Mouse (Mus musculus): Measurements from ENCODE around the gene Dip2a. TPM values are rescaled to one million over a fixed set of nuclear protein-coding genes. Genes with fewer than 3 reads are reported as not detected.

Gene Dip2a
- polyA plus RNA-seq, 1 experiment from 2014 or later, result 19.2 TPM

GRCm38 (mm10) chr10:76357286-76357875, 12.3 kb upstream of the Dip2a start:
- Histone ChIP-seq H3K9me3 (replicated peaks; ENCODE audit: control insufficient read depth, low read length, poor library complexity, severe bottlenecking) (no peaks in the 10 kb centered on the region), H3K4me3 (ENCODE audit: low read depth, low read length) (no peak overlapping the region), H3K36me3 (ENCODE audit: control insufficient read depth, insufficient read depth, low read length) (peaks cover 20% of the 10 kb centered on the region), H3K27me3 (ENCODE audit: control insufficient read depth, insufficient read depth, low read depth, low read length) (no peaks in the 10 kb centered on the region), H3K27ac (ENCODE audit: low read length) (no peak overlapping the region), H3K9ac (ENCODE audit: low read depth, low read length) (no peak overlapping the region), H3K4me2 (ENCODE audit: low read length) (no peak overlapping the region), H3K4me1 (ENCODE audit: control insufficient read depth, insufficient read depth, low read length) (no peaks in the 10 kb centered on the region)
- whole genome bisulfite sequencing, result 94% methylated on average over 8 of the region's 8 CpGs
- no peak for ATAC-seq

DNA sequence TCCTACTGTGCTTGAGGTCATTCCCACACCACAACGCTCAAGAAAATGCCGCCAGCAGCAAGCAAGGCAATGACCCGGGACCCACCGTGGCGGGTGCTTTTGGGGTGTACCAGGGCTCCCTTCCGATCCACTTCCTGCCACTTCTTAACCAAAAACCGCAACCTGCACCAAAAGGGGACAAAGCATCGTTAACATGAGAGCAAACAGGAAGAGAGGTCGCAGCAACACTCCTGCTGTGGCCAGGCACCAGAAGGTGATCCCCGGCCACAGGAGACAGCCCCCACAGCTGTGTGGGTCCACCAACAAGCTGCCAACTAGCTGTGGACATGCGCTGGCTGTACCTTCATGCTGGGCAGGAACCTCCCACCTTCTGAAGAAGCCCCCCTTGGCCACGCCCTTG, 9.9 kb upstream of the Dip2a start:
- H3K9me3 ChIP-seq (replicated peaks; ENCODE audit: control insufficient read depth, low read length, poor library complexity, severe bottlenecking), result no peaks in the 10 kb centered on the region
- no peak for ATAC-seq
- peaks cover 26% of the 10 kb centered on the region for H3K36me3 ChIP-seq (ENCODE audit: control insufficient read depth, insufficient read depth, low read length)
- H3K27ac ChIP-seq (ENCODE audit: low read length), result no peak overlapping the region
- H3K27me3 ChIP-seq (ENCODE audit: control insufficient read depth, insufficient read depth, low read depth, low read length), result no peaks in the 10 kb centered on the region
- H3K4me2 ChIP-seq (ENCODE audit: low read length), result no peak overlapping the region
- no peaks in the 10 kb centered on the region for H3K4me1 ChIP-seq (ENCODE audit: control insufficient read depth, insufficient read depth, low read length)
- H3K9ac ChIP-seq (ENCODE audit: low read depth, low read length), result no peak overlapping the region
- H3K4me3 ChIP-seq (ENCODE audit: low read depth, low read length), result no peak overlapping the region
- 95% methylated on average over 12 of the region's 12 CpGs for WGBS

DNA sequence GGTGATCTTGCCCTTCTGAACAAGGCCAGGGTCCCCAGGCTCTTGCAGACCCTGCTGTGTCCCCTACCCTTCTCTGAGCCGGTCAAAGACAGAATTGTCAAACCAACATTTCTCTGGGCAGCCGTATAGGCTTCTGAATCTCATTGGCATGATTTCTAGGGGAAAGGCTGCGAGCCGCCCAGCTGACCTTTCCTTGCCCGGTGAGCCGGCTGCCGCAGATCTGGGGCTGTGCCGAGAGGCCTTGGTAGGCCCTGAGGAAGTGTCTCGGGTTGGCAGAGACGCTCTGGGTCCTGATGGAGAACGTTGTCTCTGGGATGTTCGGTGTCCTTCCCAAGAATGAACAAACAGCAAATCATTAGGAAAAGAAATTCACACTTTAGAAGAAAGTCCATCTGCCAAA, 8.9 kb upstream of the Dip2a start:
- H3K4me3 ChIP-seq (ENCODE audit: low read depth, low read length), result no peak overlapping the region
- no peak for ATAC-seq
- H3K4me2 ChIP-seq (ENCODE audit: low read length), result no peak overlapping the region
- no peaks in the 10 kb centered on the region for H3K4me1 ChIP-seq (ENCODE audit: control insufficient read depth, insufficient read depth, low read length)
- no peaks in the 10 kb centered on the region for H3K27me3 ChIP-seq (ENCODE audit: control insufficient read depth, insufficient read depth, low read depth, low read length)
- WGBS, result 96% methylated on average over 12 of the region's 12 CpGs
- H3K36me3 ChIP-seq (ENCODE audit: control insufficient read depth, insufficient read depth, low read length), result peaks cover 26% of the 10 kb centered on the region
- no peaks in the 10 kb centered on the region for H3K9me3 ChIP-seq (replicated peaks; ENCODE audit: control insufficient read depth, low read length, poor library complexity, severe bottlenecking)
- no peak overlapping the region for H3K27ac ChIP-seq (ENCODE audit: low read length)
- H3K9ac ChIP-seq (ENCODE audit: low read depth, low read length), result no peak overlapping the region

GRCm38 (mm10) chr10:76351953-76352352, 6.9 kb upstream of the Dip2a start:
- Histone ChIP-seq H3K4me3 (ENCODE audit: low read depth, low read length) (no peak overlapping the region), H3K27me3 (ENCODE audit: control insufficient read depth, insufficient read depth, low read depth, low read length) (no peaks in the 10 kb centered on the region), H3K4me2 (ENCODE audit: low read length) (no peak overlapping the region), H3K9me3 (replicated peaks; ENCODE audit: control insufficient read depth, low read length, poor library complexity, severe bottlenecking) (no peaks in the 10 kb centered on the region), H3K9ac (ENCODE audit: low read depth, low read length) (no peak overlapping the region), H3K4me1 (ENCODE audit: control insufficient read depth, insufficient read depth, low read length) (no peaks in the 10 kb centered on the region), H3K36me3 (ENCODE audit: control insufficient read depth, insufficient read depth, low read length) (peaks cover 24% of the 10 kb centered on the region), H3K27ac (ENCODE audit: low read length) (no peak overlapping the region)
- 86% methylated on average over 7 of the region's 7 CpGs for WGBS
- ATAC-seq, result no peak

- no peak overlapping the region for H3K27ac ChIP-seq (ENCODE audit: low read length)
- no peak overlapping the region for H3K9ac ChIP-seq (ENCODE audit: low read depth, low read length)
- peaks cover 6% of the 10 kb centered on the region; the same call in 1 of the 2 replicates for H3K36me3 ChIP-seq (ENCODE audit: control insufficient read depth, insufficient read depth, low read length)
- peaks cover 24% of the 10 kb centered on the region for H3K4me1 ChIP-seq (ENCODE audit: control insufficient read depth, insufficient read depth, low read length)
- H3K27me3 ChIP-seq (ENCODE audit: control insufficient read depth, insufficient read depth, low read depth, low read length), result no peaks in the 10 kb centered on the region
- H3K9me3 ChIP-seq (replicated peaks; ENCODE audit: control insufficient read depth, low read length, poor library complexity, severe bottlenecking), result no peaks in the 10 kb centered on the region
- peak overlapping the region; percentile 94 for H3K4me2 ChIP-seq (ENCODE audit: low read length)
- H3K4me3 ChIP-seq (ENCODE audit: low read depth, low read length), result no peak overlapping the region
- ATAC-seq, result no peak
- WGBS, result 7% methylated on average over 4 of the region's 4 CpGs
Measured at GRCm38 (mm10) chr10:76346589-76346988, 1.5 kb upstream of the Dip2a start.

GRCm38 (mm10) chr10:76346043-76346491, 976 bp upstream of the Dip2a start:
- H3K36me3 ChIP-seq (ENCODE audit: control insufficient read depth, insufficient read depth, low read length), result peaks cover 3% of the 10 kb centered on the region; the same call in 1 of the 2 replicates
- H3K4me3 ChIP-seq (ENCODE audit: low read depth, low read length), result peak overlapping the region; percentile 86
- 33% methylated on average over 8 of the region's 8 CpGs for WGBS
- H3K27me3 ChIP-seq (ENCODE audit: control insufficient read depth, insufficient read depth, low read depth, low read length), result no peaks in the 10 kb centered on the region
- H3K9ac ChIP-seq (ENCODE audit: low read depth, low read length), result peak overlapping the region; percentile 20; the same call in 1 of the 2 replicates
- no peaks in the 10 kb centered on the region for H3K9me3 ChIP-seq (replicated peaks; ENCODE audit: control insufficient read depth, low read length, poor library complexity, severe bottlenecking)
- H3K4me2 ChIP-seq (ENCODE audit: low read length), result peak overlapping the region; percentile 94
- H3K4me1 ChIP-seq (ENCODE audit: control insufficient read depth, insufficient read depth, low read length), result peaks cover 24% of the 10 kb centered on the region
- no peak overlapping the region for H3K27ac ChIP-seq (ENCODE audit: low read length)
- no peak for ATAC-seq

GRCm38 (mm10) chr10:76345540-76345902, 430 bp upstream of the Dip2a start:
- ATAC-seq, result no peak; the same call in none of the 2 replicates
- Histone ChIP-seq H3K4me2 (ENCODE audit: low read length) (peak overlapping the region; percentile 94), H3K4me3 (ENCODE audit: low read depth, low read length) (peak overlapping the region; percentile 86), H3K27ac (ENCODE audit: low read length) (peak overlapping the region; percentile 91), H3K9ac (ENCODE audit: low read depth, low read length) (peak overlapping the region; percentile 97), H3K9me3 (replicated peaks; ENCODE audit: control insufficient read depth, low read length, poor library complexity, severe bottlenecking) (no peaks in the 10 kb centered on the region), H3K4me1 (ENCODE audit: control insufficient read depth, insufficient read depth, low read length) (peaks cover 24% of the 10 kb centered on the region), H3K36me3 (ENCODE audit: control insufficient read depth, insufficient read depth, low read length) (peaks cover 3% of the 10 kb centered on the region; the same call in 1 of the 2 replicates), H3K27me3 (ENCODE audit: control insufficient read depth, insufficient read depth, low read depth, low read length) (no peaks in the 10 kb centered on the region)
- WGBS, result 5% methylated on average over 12 of the region's 12 CpGs

- H3K27me3 ChIP-seq (ENCODE audit: control insufficient read depth, insufficient read depth, low read depth, low read length), result no peaks in the 10 kb centered on the region
Measured at GRCm38 (mm10) chr10:76334350-76334749, 10.7 kb downstream of the Dip2a start.

GRCm38 (mm10) chr10:76332040-76332439, 13.1 kb downstream of the Dip2a start:
- peaks cover 4% of the 10 kb centered on the region; the same call in 1 of the 2 replicates for H3K4me1 ChIP-seq (ENCODE audit: control insufficient read depth, insufficient read depth, low read length)
- 36% methylated on average over 2 of the region's 2 CpGs for WGBS
- H3K9ac ChIP-seq (ENCODE audit: low read depth, low read length), result no peak overlapping the region
- ATAC-seq, result no peak
- no peaks in the 10 kb centered on the region for H3K9me3 ChIP-seq (replicated peaks; ENCODE audit: control insufficient read depth, low read length, poor library complexity, severe bottlenecking)
- H3K27me3 ChIP-seq (ENCODE audit: control insufficient read depth, insufficient read depth, low read depth, low read length), result no peaks in the 10 kb centered on the region
- H3K27ac ChIP-seq (ENCODE audit: low read length), result no peak overlapping the region
- no peaks in the 10 kb centered on the region for H3K36me3 ChIP-seq (ENCODE audit: control insufficient read depth, insufficient read depth, low read length)
- no peak overlapping the region for H3K4me2 ChIP-seq (ENCODE audit: low read length)
- H3K4me3 ChIP-seq (ENCODE audit: low read depth, low read length), result no peak overlapping the region

More at GRCm38 (mm10) chr10:76334350-76334749, 10.7 kb downstream of the Dip2a start:
- no peaks in the 10 kb centered on the region for H3K36me3 ChIP-seq (ENCODE audit: control insufficient read depth, insufficient read depth, low read length)
- no peak overlapping the region for H3K4me2 ChIP-seq (ENCODE audit: low read length)
- ATAC-seq, result no peak
- 27% methylated on average over 4 of the region's 4 CpGs for WGBS
- H3K27ac ChIP-seq (ENCODE audit: low read length), result no peak overlapping the region
- no peak overlapping the region for H3K9ac ChIP-seq (ENCODE audit: low read depth, low read length)
- H3K4me3 ChIP-seq (ENCODE audit: low read depth, low read length), result no peak overlapping the region
- H3K4me1 ChIP-seq (ENCODE audit: control insufficient read depth, insufficient read depth, low read length), result peaks cover 4% of the 10 kb centered on the region; the same call in 1 of the 2 replicates
- no peaks in the 10 kb centered on the region for H3K9me3 ChIP-seq (replicated peaks; ENCODE audit: control insufficient read depth, low read length, poor library complexity, severe bottlenecking)
